Mouse (Mus musculus) embryonic fibroblast, embryonic 13.5 days (primary cell): ENCODE measurements at regions not wholly inside any gene's neighbourhood (a gene's known extent, or its start where the extent isn't known, plus 50 kb on each side); places are given as distances from the start of the nearest gene placed in this dataset.

ENCODE experiments used
- H3K27ac ChIP-seq: 2 replicates; pipeline ENCODE4 v1.5.1; 2012; ENCODE audit warnings: low read length, control low read depth, inconsistent platforms; ENCODE audit not compliant: insufficient read depth
- H3K4me1 ChIP-seq: 2 replicates; pipeline ENCODE4 v1.6.1; 2011; ENCODE audit warnings: low read length; ENCODE audit not compliant: control insufficient read depth, insufficient read depth
- H3K4me3 ChIP-seq: 2 replicates; pipeline ENCODE4 v1.5.1; 2011; ENCODE audit warnings: mild to moderate bottlenecking, control low read depth, low read length; ENCODE audit not compliant: insufficient read depth
- CTCF ChIP-seq: IDR thresholded peaks from 2 replicates; pipeline ENCODE4 v1.5.1; 2011; ENCODE audit warnings: mild to moderate bottlenecking, control low read depth, low read length, moderate library complexity, borderline replicate concordance; ENCODE audit not compliant: insufficient read depth
- POLR2A ChIP-seq: IDR thresholded peaks from 2 replicates; pipeline ENCODE4 v1.6.1; 2011; ENCODE audit warnings: low read depth, mild to moderate bottlenecking, control low read depth, low read length, moderate library complexity

GRCm38 (mm10) chr5:99099727-99100116 lies 62.6 kb upstream of the Prkg2 start:
- Histone ChIP-seq H3K4me3 (no peak overlapping the region), H3K27ac (no peak overlapping the region), H3K4me1 (no peaks in the 10 kb centered on the region)
- TF ChIP-seq POLR2A (no peak), CTCF (no peak)

GRCm38 (mm10) chr5:99099014-99099726 lies 62.0 kb upstream of the Prkg2 start:
- Histone ChIP-seq H3K4me3 (no peak overlapping the region), H3K4me1 (no peaks in the 10 kb centered on the region), H3K27ac (no peak overlapping the region)
- TF ChIP-seq CTCF (no peak), POLR2A (no peak)
